Mouse (Mus musculus) liver, embryonic 14.5 days (tissue): ENCODE data around the gene Dcpp3. TPM values are rescaled to one million over a fixed set of nuclear protein-coding genes. Genes with fewer than 3 reads are reported as not detected.
"Not testable (repeated sequence)": the region's sequence is repeated elsewhere in the genome, so short reads cannot be mapped to it uniquely, and the experiment has no call there.

Experiments
- ATAC-seq: fragments of 200-750 bp; cut with Nextera tagmentation; 2 replicates; pipeline ENCODE4 v1.8.0; 2017; ENCODE audit warnings: moderate number of reproducible peaks, mild to moderate bottlenecking, moderate library complexity; ENCODE audit not compliant: insufficient read depth
- DNase-seq, 3 experiments: peaks; one replicate each; pipeline ENCODE4 v3.0.0-alpha.2; 2012 to 2013; ENCODE audit warnings: low read depth in 3 of 3, low spot score in 3 of 3
- H3K27ac ChIP-seq: fragments of 300-500 bp; sonication (generic); 2 replicates; pipeline ENCODE4 v1.5.1; 2014; ENCODE audit warnings: moderate library complexity, mild to moderate bottlenecking, control low read depth, inconsistent platforms
- H3K27me3 ChIP-seq: fragments of 300-500 bp; sonication (generic); 2 replicates; pipeline ENCODE4 v1.6.1; 2014; ENCODE audit warnings: mild to moderate bottlenecking, low read length, moderate library complexity; ENCODE audit not compliant: control insufficient read depth, insufficient read depth
- H3K36me3 ChIP-seq: fragments of 300-500 bp; sonication (generic); replicated peaks from 2 replicates; pipeline ENCODE4 v1.6.1; 2014; ENCODE audit warnings: low read depth; ENCODE audit not compliant: control insufficient read depth, insufficient read depth
- H3K4me1 ChIP-seq, 2 experiments: fragments of 200-500 bp in 1 of 2; fragments of 300-500 bp in 1 of 2; sonication (generic) in 1 of 2; replicated peaks; 2 replicates each; pipeline ENCODE4 v1.6.1; 2012 to 2014; ENCODE audit warnings: antibody characterized with exemption in 1 of 2, inconsistent platforms in 1 of 2, low read length in 1 of 2; ENCODE audit not compliant: control insufficient read depth in 2 of 2, insufficient read depth in 2 of 2
- H3K4me2 ChIP-seq: fragments of 300-500 bp; sonication (generic); 2 replicates; pipeline ENCODE4 v1.6.1; 2014; ENCODE audit warnings: low read depth, mild to moderate bottlenecking, control low read depth, moderate library complexity
- H3K4me3 ChIP-seq, 2 experiments: fragments of 200-500 bp in 1 of 2; fragments of 300-500 bp in 1 of 2; sonication (generic) in 1 of 2; 2 replicates each; pipeline ENCODE4 v1.5.1; 2012 to 2014; ENCODE audit warnings: low read depth in 2 of 2, low read length in 2 of 2, mild to moderate bottlenecking in 2 of 2, control low read depth in 1 of 2, inconsistent platforms in 1 of 2, moderate library complexity in 1 of 2; ENCODE audit not compliant: insufficient read depth in 1 of 2
- H3K9ac ChIP-seq: fragments of 300-500 bp; sonication (generic); replicated peaks from 2 replicates; pipeline ENCODE4 v1.6.1; 2014; ENCODE audit warnings: mild to moderate bottlenecking, control low read depth, moderate library complexity
- H3K9me3 ChIP-seq: fragments of 300-500 bp; sonication (generic); 2 replicates; pipeline ENCODE4 v1.6.1; 2016; ENCODE audit warnings: low read length, mixed read lengths; ENCODE audit not compliant: control insufficient read depth
- CTCF ChIP-seq: IDR thresholded peaks from 2 replicates; pipeline ENCODE4 v1.5.1; 2016; ENCODE audit warnings: antibody characterized with exemption, low read depth, control low read depth
- EP300 ChIP-seq: IDR thresholded peaks from 2 replicates; pipeline ENCODE4 v1.6.1; 2016; ENCODE audit warnings: antibody characterized with exemption, low read depth
- WGBS: fragments of 180-500 bp; shearing (Covaris S2); extraction: QIAGEN DNeasy Blood & Tissue Kit; methylation state at CpG from one replicate; pipeline ENCODE4 v1.1.7; 2014; ENCODE audit not compliant: insufficient replicate concordance; 5-methylcytosine and 5-hydroxymethylcytosine counted together
- polyA plus RNA-seq, 2 experiments: library from polyadenylated mRNA; depleted of rRNA in 1 of 2; stranded (reverse) in 1 of 2; unstranded in 1 of 2; fragments of >200 nt; fragmentation: Nextera tagmentation in 1 of 2; extraction: Ambion mirVana in 1 of 2; gene quantifications; 2 replicates each; pipeline versions ENCODE4 v1.2.1 to v1.2.3; 2012 to 2014

The Dcpp3 gene
- polyA plus RNA-seq, 2 experiments = not detected

DNA sequence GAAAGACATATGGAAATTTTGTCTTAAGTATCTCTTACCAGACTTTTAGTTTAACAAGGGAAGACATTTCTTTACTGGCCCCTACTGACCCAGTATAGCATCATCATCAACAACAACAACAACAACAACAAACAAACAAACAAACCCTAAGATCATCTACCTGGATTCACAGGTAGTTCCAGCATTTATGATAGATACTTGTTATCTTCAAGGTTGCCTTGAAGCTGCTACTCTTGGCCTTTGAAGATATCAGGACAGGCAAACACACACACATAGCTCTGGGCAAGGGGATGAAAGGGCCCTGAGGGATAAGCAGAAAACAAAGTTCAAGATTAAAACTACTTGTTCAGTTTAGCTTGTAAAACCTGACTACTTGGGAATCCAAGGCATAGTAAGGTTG lies 24.1 kb downstream of the Dcpp3 start, which contains the start of gene Sbp:
TSS of gene Sbp (plus strand) at position 301 of the 400 bp plus-strand sequence.
- TF ChIP-seq CTCF (no peak), EP300 (no peak)
- no peaks in the 10 kb centered on the region for H3K36me3 ChIP-seq
- no peak within 1 kb of the TSS for H3K4me3 ChIP-seq
- H3K9ac ChIP-seq = no peak within 1 kb of the TSS
- ATAC-seq = no peak
- no peak for DNase-seq
- H3K27ac ChIP-seq = no peak within 1 kb of the TSS
- H3K9me3 ChIP-seq = no peaks in the 10 kb centered on the region
- no peak within 1 kb of the TSS for H3K4me2 ChIP-seq
- H3K27me3 ChIP-seq = no peaks in the 10 kb centered on the region
- H3K4me1 ChIP-seq = no peaks in the 10 kb centered on the region

DNA sequence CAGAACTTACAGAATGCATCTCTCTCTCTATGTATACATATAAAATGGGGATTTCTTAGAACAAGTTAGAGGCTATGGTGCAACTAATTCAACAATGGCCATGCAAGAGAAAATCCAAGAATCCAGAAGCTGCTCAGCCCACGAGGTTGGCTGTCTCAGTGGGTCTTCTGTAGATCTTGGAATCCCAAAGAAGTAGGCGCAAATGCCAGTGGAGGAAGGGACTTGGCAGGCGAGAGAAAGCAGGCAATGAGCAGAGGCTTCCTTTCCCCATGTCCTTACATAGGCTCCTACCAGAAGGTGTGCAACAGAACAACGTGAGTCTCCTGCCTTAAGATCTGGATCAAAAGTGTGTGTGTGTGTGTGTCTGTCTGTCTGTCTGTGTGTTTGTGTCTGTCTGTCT lies 30.2 kb downstream of the Dcpp3 start:
- not testable (repeated sequence) for H3K9ac ChIP-seq, H3K4me1 ChIP-seq, H3K36me3 ChIP-seq, DNase-seq, H3K27me3 ChIP-seq, H3K9me3 ChIP-seq, H3K4me2 ChIP-seq, H3K4me3 ChIP-seq, ATAC-seq, H3K27ac ChIP-seq
- 47% methylated on average over 4 of the region's 4 CpGs for WGBS

GRCm38 (mm10) chr17:23949068-23949467 lies 31.8 kb downstream of the Dcpp3 start:
- DNase-seq (no peak), ATAC-seq (no peak)
- TF ChIP-seq CTCF = no peak
- H3K27me3 ChIP-seq = no peaks in the 10 kb centered on the region
- no peaks in the 10 kb centered on the region for H3K9me3 ChIP-seq
- no peaks in the 10 kb centered on the region for H3K4me1 ChIP-seq
- H3K36me3 ChIP-seq = no peaks in the 10 kb centered on the region
- H3K4me2 ChIP-seq = no peak overlapping the region
- no peak overlapping the region for H3K27ac ChIP-seq
- WGBS = 58% methylated on average over 2 of the region's 2 CpGs
- H3K4me3 ChIP-seq = no peak overlapping the region
- no peak overlapping the region for H3K9ac ChIP-seq

DNA sequence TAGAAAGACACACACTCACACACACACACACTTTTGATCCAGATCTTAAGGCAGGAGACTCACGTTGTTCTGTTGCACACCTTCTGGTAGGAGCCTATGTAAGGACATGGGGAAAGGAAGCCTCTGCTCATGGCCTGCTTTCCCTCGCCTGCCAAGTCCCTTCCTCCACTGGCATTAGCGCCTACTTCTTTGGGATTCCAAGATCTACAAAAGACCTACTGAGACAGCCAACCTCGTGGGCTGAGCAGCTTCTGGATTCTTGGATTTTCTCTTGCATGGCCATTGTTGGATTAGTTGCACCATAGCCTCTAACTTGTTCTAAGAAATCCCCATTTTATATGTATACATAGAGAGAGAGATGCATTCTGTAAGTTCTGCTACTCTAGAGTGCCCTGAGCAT lies 33.6 kb downstream of the Dcpp3 start:
- ATAC-seq, H3K9me3 ChIP-seq, H3K9ac ChIP-seq, H3K4me3 ChIP-seq, H3K36me3 ChIP-seq, DNase-seq, H3K4me1 ChIP-seq, H3K27ac ChIP-seq, H3K4me2 ChIP-seq, H3K27me3 ChIP-seq: not testable (repeated sequence)
- WGBS = 32% methylated on average over 4 of the region's 4 CpGs

- 47% methylated on average over 5 of the region's 5 CpGs for WGBS
- ATAC-seq (no peak), DNase-seq (no peak)
- H3K4me3 ChIP-seq = no peak within 1 kb of the TSS
- H3K27me3 ChIP-seq = no peaks in the 10 kb centered on the region
- H3K4me2 ChIP-seq = no peak within 1 kb of the TSS
- no peaks in the 10 kb centered on the region for H3K4me1 ChIP-seq
- no peak for TF ChIP-seq CTCF
- TF ChIP-seq EP300 = no peak
- no peaks in the 10 kb centered on the region for H3K36me3 ChIP-seq
- H3K9ac ChIP-seq = no peak within 1 kb of the TSS
- H3K9me3 ChIP-seq = no peaks in the 10 kb centered on the region
- no peak within 1 kb of the TSS for H3K27ac ChIP-seq
These were observed 37.9 kb downstream of the Dcpp3 start, which contains the start of gene Sbpl for GRCm38 (mm10) chr17:23955174-23955573. Sbpl (minus strand) TSS chr17:23955274.
